In the genomic region with DNA sequence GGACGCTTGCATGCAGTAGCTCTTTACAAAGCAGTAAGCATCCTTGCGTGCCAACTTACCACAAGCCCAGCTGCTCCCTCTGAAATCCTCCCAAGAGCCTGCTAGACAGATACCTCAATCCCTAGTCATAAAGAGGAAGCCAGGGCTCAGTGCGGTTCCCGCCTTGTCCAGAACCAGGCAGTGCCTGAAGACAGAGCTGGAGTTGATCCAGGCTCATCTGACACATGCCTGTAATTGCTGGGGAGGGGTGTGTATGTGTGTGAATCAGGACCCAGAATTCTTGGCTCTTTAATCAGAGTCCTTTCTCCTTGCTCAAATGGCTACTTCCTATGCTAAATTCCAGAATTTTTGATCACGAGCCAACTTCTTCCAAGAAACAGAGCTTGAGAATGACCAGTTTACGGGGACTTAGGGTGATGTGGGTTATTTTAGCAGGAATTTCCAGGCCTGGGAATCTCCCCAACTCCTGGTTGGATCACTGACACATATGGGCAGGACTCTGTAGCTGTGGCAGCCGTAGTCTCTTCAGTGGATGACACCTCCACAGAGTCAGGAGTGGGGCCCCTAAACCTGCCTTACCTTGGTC, we compare ENCODE assay signal across 12 mouse cellular contexts. TPM values are rescaled to one million over a fixed set of nuclear protein-coding genes. Genes with fewer than 3 reads are reported as not detected.
DNase-seq lines count a peak whose midpoint lies in the region; ATAC-seq and TF ChIP-seq lines count a peak whose summit lies in the region.
"Had no signal": no experiment of that assay in that cellular context is flagged by ENCODE, and none has a peak within 500 bp of the region (broad histone marks: within the 10 kb centered on the region; RNA-seq: fewer than 3 reads in every experiment).

No protein-coding gene starts in this region.

- WGBS in forebrain, embryonic 15.5 days: 57% methylated on average over 7 of the region's 7 CpGs
- 88% methylated on average over 7 of the region's 7 CpGs for WGBS in forebrain, embryonic 10.5 days
- WGBS in kidney, embryonic 15.5 days: 64% methylated on average over 7 of the region's 7 CpGs
- WGBS in spleen, adult 2 months: 86% methylated on average over 7 of the region's 7 CpGs

- no peak overlapping the region for H3K4me2 ChIP-seq in forebrain, embryonic 15.5 days (replicated peaks)
- H3K4me2 ChIP-seq in kidney, embryonic 15.5 days: no peak overlapping the region
- H3K4me2 ChIP-seq: midbrain, embryonic 15.5 days had no signal

- peak; percentile 88 for ATAC-seq in forebrain, embryonic 15.5 days (replicated peaks)
- ATAC-seq in kidney, embryonic 15.5 days (replicated peaks; ENCODE audit: low FRiP score): peak; percentile 29; the same call in 1 of the 2 replicates
- no peak for ATAC-seq in megakaryocyte progenitor cell, adult 5-6 weeks (replicated peaks; ENCODE audit: poor library complexity)
- ATAC-seq: midbrain, embryonic 15.5 days had no signal

- H3K27me3 ChIP-seq in forebrain, embryonic 15.5 days: no peaks in the 10 kb centered on the region
- H3K27me3 ChIP-seq in forebrain, embryonic 10.5 days (ENCODE audit: poor library complexity, severe bottlenecking): no peaks in the 10 kb centered on the region
- no peaks in the 10 kb centered on the region for H3K27me3 ChIP-seq in kidney, embryonic 15.5 days
- H3K27me3 ChIP-seq in spleen, adult 2 months (ENCODE audit: control insufficient read depth, insufficient read depth, low read length): no peaks in the 10 kb centered on the region
- H3K27me3 ChIP-seq: CH12.LX; midbrain, embryonic 15.5 days had no signal

- no peaks in the 10 kb centered on the region for H3K9me3 ChIP-seq in forebrain, embryonic 15.5 days
- H3K9me3 ChIP-seq in forebrain, embryonic 10.5 days: no peaks in the 10 kb centered on the region
- H3K9me3 ChIP-seq in kidney, embryonic 15.5 days (replicated peaks): no peaks in the 10 kb centered on the region
- H3K9me3 ChIP-seq: midbrain, embryonic 15.5 days had no signal

- no peak for TF ChIP-seq POLR2A in spleen, adult 2 months (IDR thresholded peaks at IDR 0.05; ENCODE audit: low read depth, low read length)

- H3K4me3 ChIP-seq in forebrain, embryonic 15.5 days: no peak overlapping the region
- H3K4me3 ChIP-seq in forebrain, embryonic 10.5 days: no peak overlapping the region
- H3K4me3 ChIP-seq in kidney, embryonic 15.5 days (replicated peaks): no peak overlapping the region
- H3K4me3 ChIP-seq in spleen, adult 2 months (ENCODE audit: extremely low read depth, insufficient read depth, insufficient read length): no peak overlapping the region
- H3K4me3 ChIP-seq: midbrain, embryonic 15.5 days had no signal

- TF ChIP-seq CTCF in spleen, adult 2 months (IDR thresholded peaks at IDR 0.05; ENCODE audit: extremely low read depth, insufficient read depth, insufficient read length, insufficient replicate concordance): no peak

- peaks cover 25% of the 10 kb centered on the region for H3K4me1 ChIP-seq in forebrain, embryonic 15.5 days
- 0 out of 2 replicates have a peak, but pooled peaks cover 3% of the 10 kb centered on the region for H3K4me1 ChIP-seq in forebrain, embryonic 10.5 days
- H3K4me1 ChIP-seq in kidney, embryonic 15.5 days: peaks cover 14% of the 10 kb centered on the region
- H3K4me1 ChIP-seq in spleen, adult 2 months (ENCODE audit: control insufficient read depth, insufficient read depth, insufficient read length): no peaks in the 10 kb centered on the region

- H3K9ac ChIP-seq in forebrain, embryonic 15.5 days (replicated peaks): no peak overlapping the region
- no peak overlapping the region for H3K9ac ChIP-seq in kidney, embryonic 15.5 days
- H3K9ac ChIP-seq: midbrain, embryonic 15.5 days had no signal

- no peaks in the 10 kb centered on the region for H3K36me3 ChIP-seq in forebrain, embryonic 15.5 days
- no peaks in the 10 kb centered on the region for H3K36me3 ChIP-seq in forebrain, embryonic 10.5 days (replicated peaks)
- no peaks in the 10 kb centered on the region for H3K36me3 ChIP-seq in kidney, embryonic 15.5 days
- no peaks in the 10 kb centered on the region for H3K36me3 ChIP-seq in spleen, adult 2 months (ENCODE audit: control insufficient read depth, insufficient read depth, low read length)
- H3K36me3 ChIP-seq: midbrain, embryonic 15.5 days had no signal

- H3K27ac ChIP-seq in forebrain, embryonic 15.5 days (replicated peaks): peak overlapping the region; percentile 21
- no peak overlapping the region for H3K27ac ChIP-seq in forebrain, embryonic 10.5 days
- peak overlapping the region; percentile 15; the same call in 1 of the 2 replicates for H3K27ac ChIP-seq in kidney, embryonic 15.5 days
- peak overlapping the region; percentile 18; the same call in 1 of the 2 replicates for H3K27ac ChIP-seq in spleen, adult 2 months (ENCODE audit: insufficient read depth, low read length)
- H3K27ac ChIP-seq: midbrain, embryonic 15.5 days had no signal

- DNase-seq in forebrain, embryonic 10.5 days (ENCODE audit: extremely low spot score, low spot score): no peak
- no peak for DNase-seq in kidney, adult 18-20 months
- no peak for DNase-seq in spleen, adult 2 months (ENCODE audit: low read depth in 1 of 2, low spot score in 2 of 2)
- no peak for DNase-seq in spleen, adult 12 weeks (ENCODE audit: low spot score)
- no peak for DNase-seq in cerebellum, adult 11-12 months
- DNase-seq: adrenal gland, postnatal 14 days; right cerebral cortex, postnatal 25 days had no signal

RNA-seq across cellular contexts. Expression of a gene that starts 30.3 kb away (rescaled TPM):
- 7.9 and 8.6 TPM in 2 replicates for polyA plus RNA-seq in forebrain, embryonic 15.5 days (2015; fragmentation: Nextera tagmentation; extraction: Ambion mirVana)
- 8.7 and 9.3 TPM in 2 replicates for polyA plus RNA-seq in forebrain, embryonic 10.5 days (2016; fragmentation: Nextera tagmentation; extraction: Ambion mirVana)
- polyA plus RNA-seq in kidney, embryonic 15.5 days (2015; fragmentation: Nextera tagmentation; extraction: Ambion mirVana): 8.7 and 10.0 TPM in 2 replicates
- polyA plus RNA-seq in spleen, adult 2 months (2012; rRNA removed): 9.4 and 12.0 TPM in 2 replicates
- total RNA-seq in megakaryocyte progenitor cell, adult 5-6 weeks (2015): 0.12 TPM in 1 of 2 replicates, not detected in the other
- total RNA-seq in megakaryocyte progenitor cell, adult 5-6 weeks (2017): not detected in 2 replicates

RNA-seq across cellular contexts. Expression of a gene that starts 48.8 kb away (rescaled TPM):
- not detected in 2 replicates for polyA plus RNA-seq in forebrain, embryonic 15.5 days (2015; fragmentation: Nextera tagmentation; extraction: Ambion mirVana)
- polyA plus RNA-seq in forebrain, embryonic 10.5 days (2016; fragmentation: Nextera tagmentation; extraction: Ambion mirVana): not detected in 2 replicates
- 0.10 TPM in 1 of 2 replicates, not detected in the other for polyA plus RNA-seq in kidney, embryonic 15.5 days (2015; fragmentation: Nextera tagmentation; extraction: Ambion mirVana)
- not detected in 2 replicates for polyA plus RNA-seq in spleen, adult 2 months (2012; rRNA removed)
- total RNA-seq in megakaryocyte progenitor cell, adult 5-6 weeks (2015): not detected in 2 replicates
- total RNA-seq in megakaryocyte progenitor cell, adult 5-6 weeks (2017): not detected in 2 replicates
- total RNA-seq: adrenal gland, postnatal 14 days; CH12.LX had no signal
- polyA plus RNA-seq: midbrain, embryonic 15.5 days had no signal
